Mouse (Mus musculus) forebrain, embryonic 13.5 days (tissue): ENCODE results near the gene Lipc. TPM values are rescaled to one million over a fixed set of nuclear protein-coding genes. Genes with fewer than 3 reads are reported as not detected.

Experiments
- ATAC-seq: fragments of 200-750 bp; cut with Nextera tagmentation; 2 replicates; pipeline ENCODE4 v1.8.0; 2017
- H3K27ac ChIP-seq: fragments of 300-500 bp; sonication (generic); 2 replicates; pipeline ENCODE4 v1.5.1; 2015; ENCODE audit warnings: inconsistent platforms, mild to moderate bottlenecking, moderate library complexity
- H3K27me3 ChIP-seq: fragments of 300-500 bp; sonication (generic); 2 replicates; pipeline ENCODE4 v1.6.1; 2015; ENCODE audit warnings: mild to moderate bottlenecking, inconsistent platforms
- H3K36me3 ChIP-seq: fragments of 300-500 bp; sonication (generic); 2 replicates; pipeline ENCODE4 v1.6.1; 2015; ENCODE audit warnings: mild to moderate bottlenecking, inconsistent platforms; ENCODE audit not compliant: poor library complexity, severe bottlenecking
- H3K4me1 ChIP-seq: fragments of 300-500 bp; sonication (generic); 2 replicates; pipeline ENCODE4 v1.6.1; 2015; ENCODE audit warnings: inconsistent platforms
- H3K4me2 ChIP-seq: fragments of 300-500 bp; sonication (generic); 2 replicates; pipeline ENCODE4 v1.6.1; 2015; ENCODE audit warnings: inconsistent platforms, mild to moderate bottlenecking, moderate library complexity
- H3K4me3 ChIP-seq: fragments of 300-500 bp; sonication (generic); 2 replicates; pipeline ENCODE4 v1.5.1; 2015; ENCODE audit warnings: mild to moderate bottlenecking, inconsistent platforms
- H3K9ac ChIP-seq: fragments of 300-500 bp; sonication (generic); 2 replicates; pipeline ENCODE4 v1.6.1; 2015; ENCODE audit warnings: mild to moderate bottlenecking, inconsistent platforms
- H3K9me3 ChIP-seq: fragments of 300-500 bp; sonication (generic); replicated peaks from 2 replicates; pipeline ENCODE4 v1.6.1; 2016; ENCODE audit warnings: inconsistent platforms
- WGBS: fragments of 180-500 bp; shearing (Covaris S2); methylation state at CpG from one replicate; pipeline ENCODE4 v1.1.7; 2015; 5-methylcytosine and 5-hydroxymethylcytosine counted together
- polyA plus RNA-seq: library from polyadenylated mRNA; unstranded; fragments of >200 nt; fragmentation: Nextera tagmentation; extraction: Ambion mirVana; gene quantifications from 2 replicates; pipeline ENCODE4 v1.2.1, GENCODE M21; 2015

Gene Lipc
- polyA plus RNA-seq, 1 experiment from 2014 or later, result not detected

DNA sequence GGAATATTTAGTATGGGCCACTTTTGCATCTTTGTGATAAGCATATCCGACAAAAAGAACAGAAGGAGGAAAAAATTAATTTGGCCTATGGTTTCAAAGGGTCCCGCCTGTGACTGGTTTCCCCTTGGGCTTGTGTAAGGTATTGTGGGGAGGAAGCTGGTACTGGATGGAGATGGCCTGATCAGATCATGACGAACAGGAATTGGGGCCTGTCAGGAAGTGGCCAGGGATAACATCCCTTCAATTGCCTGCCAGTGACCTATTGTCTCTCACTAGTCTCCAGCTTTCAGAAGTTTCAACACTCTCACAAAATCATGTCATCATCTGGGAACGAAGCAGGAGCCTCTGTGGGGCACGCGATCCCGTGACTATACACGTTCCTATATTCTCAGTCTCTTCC is 2.7 kb downstream of the Lipc start:
- 89% methylated on average over 8 of the region's 8 CpGs for WGBS
- H3K9me3 ChIP-seq, result no peaks in the 10 kb centered on the region
- no peak for ATAC-seq

DNA sequence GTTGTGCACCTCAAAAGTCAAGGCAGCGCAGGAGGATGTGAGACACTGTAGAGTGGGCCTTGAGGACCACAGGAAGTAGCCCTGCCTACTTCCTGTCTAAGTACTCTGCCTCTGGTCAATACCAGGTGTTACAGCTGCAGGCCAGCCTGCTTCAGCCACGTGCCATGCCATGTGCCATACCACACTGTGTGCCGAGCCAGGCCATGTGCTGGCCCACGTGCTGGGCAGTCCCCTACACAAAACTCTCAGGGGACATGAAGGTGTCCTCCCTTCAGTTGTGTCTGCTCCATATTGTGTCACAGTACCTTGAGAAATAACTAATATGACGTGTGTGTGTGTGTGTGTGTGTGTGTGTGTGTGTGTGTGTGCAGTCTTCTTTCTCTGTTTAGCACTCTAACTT is 4.7 kb downstream of the Lipc start:
- H3K4me2 ChIP-seq, result no peak overlapping the region
- H3K9ac ChIP-seq, result no peak overlapping the region
- no peaks in the 10 kb centered on the region for H3K4me1 ChIP-seq
- no peaks in the 10 kb centered on the region for H3K27me3 ChIP-seq
- WGBS, result 83% methylated on average over 5 of the region's 5 CpGs
- H3K36me3 ChIP-seq, result no peaks in the 10 kb centered on the region
- H3K27ac ChIP-seq, result no peak overlapping the region
- ATAC-seq, result no peak
- no peak overlapping the region for H3K4me3 ChIP-seq
- no peaks in the 10 kb centered on the region for H3K9me3 ChIP-seq

More for the DNA sequence above, 2.7 kb downstream of the Lipc start:
- H3K4me1 ChIP-seq, result no peaks in the 10 kb centered on the region
- H3K27me3 ChIP-seq, result no peaks in the 10 kb centered on the region
- no peak overlapping the region for H3K9ac ChIP-seq
- no peaks in the 10 kb centered on the region for H3K36me3 ChIP-seq
- H3K4me2 ChIP-seq, result no peak overlapping the region
- no peak overlapping the region for H3K4me3 ChIP-seq
- no peak overlapping the region for H3K27ac ChIP-seq

DNA sequence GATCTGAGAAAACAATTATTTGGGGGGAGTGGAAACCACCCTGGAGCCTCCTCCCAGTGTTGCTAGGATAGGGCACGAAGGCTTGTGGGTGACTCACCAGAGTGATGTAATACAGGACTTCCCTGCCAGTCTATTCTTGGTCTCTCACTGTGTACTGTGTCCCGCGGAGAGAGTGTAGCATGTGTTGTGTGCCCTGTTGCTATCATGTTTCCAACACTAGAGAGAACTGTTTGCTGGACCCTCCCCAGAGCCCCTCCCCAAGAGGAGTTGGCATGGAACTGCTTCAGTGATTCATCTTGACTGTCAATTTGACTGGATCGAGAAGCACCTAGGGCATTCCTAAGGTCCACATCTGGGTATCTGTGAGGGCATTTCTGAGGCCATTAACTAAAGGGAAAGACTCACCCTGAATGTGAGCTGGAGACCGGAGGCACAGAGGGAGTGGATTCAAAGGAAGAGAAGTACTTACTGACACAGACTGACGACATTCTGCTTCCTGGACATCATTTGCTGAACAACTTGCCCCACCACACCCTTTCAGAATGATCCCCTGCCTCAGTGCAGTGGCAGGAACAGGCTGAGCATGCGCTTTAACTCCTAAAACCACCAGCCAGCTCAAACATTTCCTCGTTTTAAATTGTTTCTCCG is 9.2 kb downstream of the Lipc start:
- H3K9ac ChIP-seq, result no peak overlapping the region
- WGBS, result 83% methylated on average over 9 of the region's 9 CpGs
- H3K4me3 ChIP-seq, result no peak overlapping the region
- ATAC-seq, result no peak
- H3K4me2 ChIP-seq, result no peak overlapping the region
- no peak overlapping the region for H3K27ac ChIP-seq
- H3K36me3 ChIP-seq, result no peaks in the 10 kb centered on the region
- H3K9me3 ChIP-seq, result no peaks in the 10 kb centered on the region
- H3K27me3 ChIP-seq, result no peaks in the 10 kb centered on the region
- no peaks in the 10 kb centered on the region for H3K4me1 ChIP-seq

DNA sequence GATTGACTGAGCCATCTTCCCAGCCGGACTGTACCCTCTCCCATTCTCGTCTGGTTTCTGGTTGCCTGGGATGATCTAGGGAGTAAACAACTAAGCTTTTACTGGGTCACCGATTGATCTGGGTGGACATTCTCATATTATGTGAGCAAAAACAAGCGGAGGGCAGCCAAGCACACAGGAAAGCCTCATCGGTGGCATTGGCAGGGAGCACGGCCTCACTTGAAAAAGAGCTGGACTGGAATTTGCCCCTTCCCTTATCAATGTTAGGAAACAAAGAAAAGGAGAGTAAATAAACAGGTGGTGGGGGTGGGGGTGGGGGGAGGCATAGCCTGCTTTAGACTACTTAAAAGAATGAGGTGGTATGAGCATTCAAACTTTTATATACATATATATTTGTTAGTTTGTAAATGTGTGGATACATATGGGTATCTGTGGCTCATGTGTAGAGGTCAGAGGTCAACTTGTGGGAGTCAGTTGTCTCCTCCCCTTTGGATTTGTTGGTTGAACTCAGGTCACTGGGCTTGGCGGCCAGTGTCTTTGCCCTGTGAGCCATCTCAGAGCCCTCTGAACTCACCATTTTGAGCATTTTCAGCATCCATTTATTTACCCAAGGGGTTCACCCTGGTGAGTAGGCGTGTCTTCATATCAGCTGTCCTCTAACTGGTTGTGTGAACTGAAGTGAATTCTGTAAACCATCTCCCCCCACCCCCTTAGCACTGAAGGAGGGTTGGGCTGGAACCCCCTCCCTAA is 12.1 kb downstream of the Lipc start:
- H3K9ac ChIP-seq, result no peak overlapping the region
- no peaks in the 10 kb centered on the region for H3K9me3 ChIP-seq
- no peak overlapping the region for H3K4me3 ChIP-seq
- 87% methylated on average over 8 of the region's 8 CpGs for WGBS
- H3K27ac ChIP-seq, result no peak overlapping the region
- no peaks in the 10 kb centered on the region for H3K36me3 ChIP-seq
- H3K4me2 ChIP-seq, result no peak overlapping the region
- H3K4me1 ChIP-seq, result no peaks in the 10 kb centered on the region
- ATAC-seq, result no peak
- no peaks in the 10 kb centered on the region for H3K27me3 ChIP-seq

DNA sequence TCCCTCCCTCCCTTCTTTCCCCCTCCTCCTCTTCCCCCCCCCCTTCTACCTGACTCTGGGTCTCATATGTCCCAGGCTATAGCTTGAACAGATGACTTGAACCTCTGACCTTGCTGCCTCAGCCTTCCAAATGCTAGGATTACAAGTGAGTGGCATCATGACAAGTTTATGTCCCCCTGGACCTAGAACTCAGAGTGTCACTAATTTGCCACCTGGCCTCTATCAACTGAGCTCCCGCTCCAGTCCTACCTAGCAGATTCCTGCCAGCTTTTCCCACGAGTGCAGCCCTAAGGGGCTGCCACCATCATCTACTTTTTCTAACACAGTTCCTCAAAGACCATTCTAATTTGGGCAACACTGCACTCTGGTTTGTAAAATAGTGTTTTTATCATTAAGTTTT is 13.2 kb downstream of the Lipc start:
- H3K36me3 ChIP-seq, result no peaks in the 10 kb centered on the region

DNA sequence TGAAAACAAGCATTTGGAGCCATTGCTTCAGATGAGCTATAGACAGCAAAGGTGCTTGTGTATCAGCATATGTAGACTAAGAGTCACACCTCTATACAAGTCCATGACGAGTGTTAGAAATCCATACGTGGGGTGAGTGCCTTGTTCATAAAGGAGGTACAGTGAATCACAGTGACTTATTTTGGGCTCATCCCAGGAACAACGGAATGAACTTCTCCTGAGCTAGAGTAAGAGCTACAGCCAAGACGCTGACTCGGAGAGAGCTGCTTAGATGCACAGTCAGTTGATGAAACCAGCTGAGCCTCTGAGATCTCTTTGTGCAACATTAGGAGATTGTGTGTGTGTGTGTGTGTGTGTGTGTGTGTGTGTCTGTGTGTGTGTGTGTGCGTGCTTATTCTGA is 13.9 kb downstream of the Lipc start:
- Histone ChIP-seq H3K4me1 (no peaks in the 10 kb centered on the region), H3K36me3 (no peaks in the 10 kb centered on the region), H3K27ac (no peak overlapping the region), H3K27me3 (no peaks in the 10 kb centered on the region), H3K4me2 (no peak overlapping the region), H3K4me3 (no peak overlapping the region), H3K9ac (no peak overlapping the region), H3K9me3 (no peaks in the 10 kb centered on the region)
- no peak for ATAC-seq
- 90% methylated on average over 6 of the region's 6 CpGs for WGBS

More for the DNA sequence above, 13.2 kb downstream of the Lipc start:
- Histone ChIP-seq H3K9me3 (no peaks in the 10 kb centered on the region), H3K4me1 (no peaks in the 10 kb centered on the region), H3K4me3 (no peak overlapping the region), H3K9ac (no peak overlapping the region), H3K27me3 (no peaks in the 10 kb centered on the region), H3K27ac (no peak overlapping the region), H3K4me2 (no peak overlapping the region)
- ATAC-seq, result no peak
- WGBS, result 68% methylated on average over 2 of the region's 2 CpGs

DNA sequence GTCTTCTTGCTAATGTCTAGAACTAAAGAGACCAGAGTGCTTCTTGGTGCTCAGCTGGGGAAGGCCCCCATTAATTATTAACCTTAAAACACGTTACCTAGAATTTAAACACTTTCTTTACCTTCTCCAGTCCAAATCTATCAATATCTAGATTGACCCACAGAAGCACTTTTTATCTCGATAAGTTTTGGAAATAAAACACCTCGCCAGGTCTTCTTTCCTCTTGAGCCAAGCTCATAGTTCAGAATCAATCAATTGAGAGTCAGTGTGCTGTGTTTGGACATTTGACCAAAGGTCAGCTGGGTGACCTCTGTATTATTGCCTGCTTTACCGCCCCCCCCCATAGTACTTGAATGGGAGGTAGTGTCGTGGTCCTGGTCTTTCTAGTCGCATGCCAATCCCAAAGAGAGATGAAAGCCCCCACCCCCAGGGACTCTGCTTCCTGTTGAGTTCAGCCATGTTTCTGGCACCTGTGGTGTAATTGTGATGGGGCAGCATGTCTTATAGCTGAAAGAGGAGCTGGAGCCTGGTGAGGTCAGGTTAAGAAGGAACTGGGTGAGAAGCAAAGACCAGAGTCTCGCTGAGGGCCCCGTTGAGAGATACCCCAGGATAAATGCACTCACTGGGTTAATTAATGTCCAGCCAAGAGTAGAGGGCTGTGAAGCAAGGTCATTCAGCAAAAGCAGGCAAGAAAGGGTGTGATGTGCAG is 17.3 kb downstream of the Lipc start:
- Histone ChIP-seq H3K27me3 (no peaks in the 10 kb centered on the region), H3K4me3 (no peak overlapping the region), H3K9me3 (no peaks in the 10 kb centered on the region), H3K9ac (no peak overlapping the region), H3K4me1 (no peaks in the 10 kb centered on the region), H3K27ac (no peak overlapping the region), H3K4me2 (no peak overlapping the region), H3K36me3 (no peaks in the 10 kb centered on the region)
- no peak for ATAC-seq
- WGBS, result 65% methylated on average over 8 of the region's 8 CpGs

DNA sequence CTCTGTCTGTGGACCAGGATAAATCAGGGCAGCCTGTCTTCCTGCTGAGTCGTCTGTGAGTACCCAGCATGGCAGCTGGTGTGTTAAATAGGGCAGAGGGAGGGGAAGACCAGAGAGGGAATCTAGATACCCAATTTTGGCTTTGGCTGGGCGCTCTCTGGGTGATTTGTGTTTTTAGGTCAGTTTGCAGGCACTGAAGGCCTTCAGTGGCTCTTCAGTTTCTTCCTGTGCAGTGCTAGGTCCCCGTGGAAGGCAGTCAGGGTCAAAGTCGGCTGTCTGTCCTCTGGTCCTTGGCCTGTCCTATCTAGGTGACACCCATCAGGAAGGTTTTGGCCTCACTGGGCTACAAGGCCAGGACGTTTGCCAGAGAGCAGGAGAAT is 21.4 kb downstream of the Lipc start:
- Histone ChIP-seq H3K9me3 (no peaks in the 10 kb centered on the region), H3K4me2 (no peak overlapping the region), H3K4me3 (no peak overlapping the region), H3K27ac (no peak overlapping the region), H3K4me1 (no peaks in the 10 kb centered on the region), H3K36me3 (no peaks in the 10 kb centered on the region), H3K9ac (no peak overlapping the region), H3K27me3 (no peaks in the 10 kb centered on the region)
- WGBS, result 75% methylated on average over 5 of the region's 5 CpGs
- no peak for ATAC-seq

DNA sequence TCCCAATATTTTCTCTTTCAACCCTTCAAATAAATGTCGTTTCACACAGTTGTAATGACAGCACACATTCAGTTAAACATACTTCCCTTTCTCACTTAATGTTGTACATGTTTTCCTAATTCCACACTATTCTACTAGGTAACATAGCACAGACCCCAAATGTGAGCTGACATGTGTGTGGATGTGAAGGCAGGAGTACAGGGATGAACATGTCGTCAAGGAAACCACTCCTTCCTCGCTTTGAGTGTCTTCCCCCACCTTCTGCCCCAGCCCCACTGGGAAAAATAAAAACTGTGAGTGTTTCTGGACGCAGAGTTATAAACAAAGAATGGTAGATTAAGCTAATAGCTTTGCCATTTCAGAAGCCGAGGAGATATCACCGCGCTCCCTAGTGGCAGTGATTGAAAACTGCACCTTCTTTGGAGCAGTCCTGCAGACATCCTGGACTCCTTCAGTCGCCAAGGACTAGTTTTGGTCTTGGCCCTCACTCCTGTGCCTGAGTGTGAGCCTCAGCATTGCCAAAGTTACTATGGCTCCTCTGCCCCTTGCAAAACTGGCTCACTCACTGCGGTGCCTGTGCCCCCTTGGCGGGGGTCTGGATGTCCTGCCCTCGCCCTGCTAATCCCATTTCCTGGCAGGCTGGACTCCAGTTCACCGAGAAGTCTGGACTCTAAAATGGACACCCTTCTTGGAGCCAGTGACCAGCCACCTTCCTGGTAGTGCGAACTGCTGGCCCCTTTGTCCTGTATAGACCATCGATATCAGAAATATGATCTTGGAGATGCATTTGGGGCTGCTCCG is 22.0 kb downstream of the Lipc start:
- WGBS, result 55% methylated on average over 15 of the region's 15 CpGs
- no peak overlapping the region for H3K9ac ChIP-seq
- no peaks in the 10 kb centered on the region for H3K27me3 ChIP-seq
- no peaks in the 10 kb centered on the region for H3K4me1 ChIP-seq
- no peak overlapping the region for H3K4me3 ChIP-seq
- no peak overlapping the region for H3K4me2 ChIP-seq
- no peaks in the 10 kb centered on the region for H3K9me3 ChIP-seq
- ATAC-seq, result no peak
- no peak overlapping the region for H3K27ac ChIP-seq
- H3K36me3 ChIP-seq, result no peaks in the 10 kb centered on the region

DNA sequence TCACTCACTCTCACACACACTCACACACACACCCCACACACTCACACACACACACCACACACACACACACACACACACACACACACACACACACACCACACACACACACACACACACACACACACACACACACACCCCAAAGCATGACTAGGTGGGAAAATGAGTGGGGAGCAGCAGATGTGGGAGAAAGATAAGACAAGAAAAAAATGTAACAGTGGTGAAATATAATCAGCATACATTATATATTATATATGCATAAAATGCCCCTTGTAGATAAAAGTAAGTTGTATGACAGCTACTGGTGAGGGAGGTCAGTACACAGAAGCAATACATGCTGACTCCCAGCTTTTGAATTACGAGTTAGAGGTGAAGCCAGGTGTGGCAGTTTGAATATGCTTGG is 23.6 kb downstream of the Lipc start:
- no peak overlapping the region for H3K27ac ChIP-seq
- no peaks in the 10 kb centered on the region for H3K27me3 ChIP-seq

DNA sequence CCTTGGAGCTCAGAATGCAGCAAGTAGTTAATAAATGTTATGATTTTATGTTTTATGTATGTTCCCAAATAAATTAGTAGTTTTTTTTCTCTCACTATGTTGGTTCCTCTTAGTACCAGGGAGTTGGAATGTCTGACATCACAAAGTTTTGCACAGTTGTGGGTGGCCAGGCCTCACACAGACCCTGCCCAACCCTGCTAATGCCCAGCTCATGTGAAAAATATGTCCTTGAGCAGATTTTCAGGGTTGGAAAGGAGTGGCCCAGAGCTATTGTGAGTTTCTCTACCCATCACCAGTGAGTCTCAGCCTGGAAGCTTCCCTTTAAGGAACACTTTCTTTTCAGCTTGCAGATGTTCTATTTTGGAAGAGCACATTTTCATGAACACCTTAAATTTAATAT is 24.3 kb downstream of the Lipc start:
- Histone ChIP-seq H3K9me3 (no peaks in the 10 kb centered on the region), H3K4me2 (no peak overlapping the region), H3K4me3 (no peak overlapping the region), H3K4me1 (0 out of 2 replicates have a peak, but pooled peaks cover 5% of the 10 kb centered on the region), H3K27ac (no peak overlapping the region), H3K36me3 (no peaks in the 10 kb centered on the region), H3K27me3 (no peaks in the 10 kb centered on the region), H3K9ac (no peak overlapping the region)
- no peak for ATAC-seq

More for the DNA sequence above, 23.6 kb downstream of the Lipc start:
- H3K36me3 ChIP-seq, result no peaks in the 10 kb centered on the region
- H3K9me3 ChIP-seq, result no peaks in the 10 kb centered on the region
- no peak overlapping the region for H3K4me2 ChIP-seq
- no peak overlapping the region for H3K4me3 ChIP-seq
- no peak overlapping the region for H3K9ac ChIP-seq
- WGBS, result 78% methylated on average over 1 of the region's 1 CpGs
- no peaks in the 10 kb centered on the region for H3K4me1 ChIP-seq
- no peak for ATAC-seq
